Mouse (Mus musculus) G1E (cell line): ENCODE measurements around the gene Gcnt3. TPM values are rescaled to one million over a fixed set of nuclear protein-coding genes. Genes with fewer than 3 reads are reported as not detected.

ENCODE experiments used
- ATAC-seq: 2 replicates; pipeline ENCODE4 v1.8.0; 2016; ENCODE audit warnings: mild to moderate bottlenecking; ENCODE audit not compliant: insufficient number of reproducible peaks, poor library complexity, low FRiP score, severe bottlenecking; ENCODE audit errors: extremely low read depth
- DNase-seq: peaks from one replicate; pipeline ENCODE4 v3.0.0; 2012; ENCODE audit warnings: low spot score
- H3K27me3 ChIP-seq: 2 replicates; pipeline ENCODE4 v1.6.1; 2012; ENCODE audit warnings: mild to moderate bottlenecking, low read length, inconsistent platforms; ENCODE audit not compliant: insufficient read depth
- H3K36me3 ChIP-seq: replicated peaks from 2 replicates; pipeline ENCODE3; 2012; ENCODE audit warnings: mild to moderate bottlenecking, inconsistent platforms
- H3K4me1 ChIP-seq: 2 replicates; pipeline ENCODE4 v1.6.1; 2012; ENCODE audit warnings: low read depth, low read length, inconsistent platforms, mixed read lengths; ENCODE audit not compliant: insufficient read depth
- H3K4me3 ChIP-seq: 2 replicates; pipeline ENCODE4 v1.5.1; 2012; ENCODE audit warnings: low read depth, mild to moderate bottlenecking, inconsistent platforms, low read length, moderate library complexity, mixed read lengths
- H3K9me3 ChIP-seq: replicated peaks from 2 replicates; pipeline ENCODE4 v1.6.1; 2012; ENCODE audit warnings: inconsistent platforms
- CTCF ChIP-seq: IDR thresholded peaks from 2 replicates; pipeline ENCODE4 v1.5.1; 2012; ENCODE audit warnings: low read depth, low read length, inconsistent platforms, mixed read lengths
- GATA1 ChIP-seq: IDR thresholded peaks from 2 replicates; pipeline ENCODE4 v1.6.1; 2012; ENCODE audit warnings: borderline replicate concordance, low read length, inconsistent platforms, mixed read lengths
- GATA2 ChIP-seq: IDR thresholded peaks from 2 replicates; pipeline ENCODE4 v1.6.1; 2012; ENCODE audit warnings: low read depth, low read length, inconsistent platforms, borderline replicate concordance
- POLR2AphosphoS5 ChIP-seq: IDR thresholded peaks from 2 replicates; pipeline ENCODE4 v1.6.1; 2012; ENCODE audit warnings: low read depth, low read length, inconsistent platforms; ENCODE audit not compliant: insufficient replicate concordance
- TAL1 ChIP-seq: conservative IDR thresholded peaks from 2 replicates; pipeline ENCODE4 v1.6.1; 2012; ENCODE audit warnings: low read depth, low read length, inconsistent platforms, mixed read lengths
- polyA plus RNA-seq: library from polyadenylated mRNA; stranded (reverse); fragments of >175 nt; gene quantifications from 2 replicates; pipeline ENCODE4 v1.2.3, GENCODE M21; 2012
- total RNA-seq, 2 experiments: library from RNA; stranded (forward) in 1 of 2; stranded (reverse) in 1 of 2; fragments of 200-1000 nt in 1 of 2; fragments of >200 nt in 1 of 2; fragmentation: Nextera tagmentation in 1 of 2; gene quantifications; 2 replicates each; pipeline ENCODE4 v1.2.3; 2014 to 2017

The Gcnt3 gene
- total and polyA plus RNA-seq, 3 experiments = 0.11 TPM; not detected in 2

GRCm38 (mm10) chr9:70048280-70048679, 10.4 kb upstream of the Gcnt3 start:
- DNase-seq (no peak), ATAC-seq (no peak)
- Histone ChIP-seq H3K4me3 (no peak overlapping the region), H3K9me3 (no peaks in the 10 kb centered on the region), H3K4me1 (peaks cover 50% of the 10 kb centered on the region), H3K36me3 (no peaks in the 10 kb centered on the region), H3K27me3 (peaks cover 11% of the 10 kb centered on the region; the same call in 1 of the 2 replicates)
- no peak for TF ChIP-seq GATA2
- no peak for TF ChIP-seq POLR2AphosphoS5
- TF ChIP-seq CTCF = no peak
- no peak for TF ChIP-seq GATA1
- TF ChIP-seq TAL1 = no peak

- DNase-seq = no peak
- no peak overlapping the region for H3K4me3 ChIP-seq
- TF ChIP-seq GATA2 (no peak), GATA1 (no peak), POLR2AphosphoS5 (no peak), CTCF (no peak), TAL1 (no peak)
- no peaks in the 10 kb centered on the region for H3K36me3 ChIP-seq
- peaks cover 54% of the 10 kb centered on the region for H3K4me1 ChIP-seq
- H3K9me3 ChIP-seq = no peaks in the 10 kb centered on the region
- H3K27me3 ChIP-seq = peaks cover 11% of the 10 kb centered on the region; the same call in 1 of the 2 replicates
- ATAC-seq = no peak
These were observed 10.0 kb upstream of the Gcnt3 start for GRCm38 (mm10) chr9:70047839-70048238.

GRCm38 (mm10) chr9:70046255-70046654, 8.4 kb upstream of the Gcnt3 start:
- DNase-seq = no peak
- peaks cover 54% of the 10 kb centered on the region for H3K4me1 ChIP-seq
- peaks cover 6% of the 10 kb centered on the region; the same call in 1 of the 2 replicates for H3K27me3 ChIP-seq
- TF ChIP-seq GATA1 (no peak), CTCF (no peak), TAL1 (peak; percentile 49; the same call in 1 of the 2 replicates), POLR2AphosphoS5 (no peak), GATA2 (no peak)
- H3K36me3 ChIP-seq = no peaks in the 10 kb centered on the region
- H3K9me3 ChIP-seq = no peaks in the 10 kb centered on the region
- ATAC-seq = no peak
- no peak overlapping the region; the same call in 1 of the 2 replicates for H3K4me3 ChIP-seq

DNA sequence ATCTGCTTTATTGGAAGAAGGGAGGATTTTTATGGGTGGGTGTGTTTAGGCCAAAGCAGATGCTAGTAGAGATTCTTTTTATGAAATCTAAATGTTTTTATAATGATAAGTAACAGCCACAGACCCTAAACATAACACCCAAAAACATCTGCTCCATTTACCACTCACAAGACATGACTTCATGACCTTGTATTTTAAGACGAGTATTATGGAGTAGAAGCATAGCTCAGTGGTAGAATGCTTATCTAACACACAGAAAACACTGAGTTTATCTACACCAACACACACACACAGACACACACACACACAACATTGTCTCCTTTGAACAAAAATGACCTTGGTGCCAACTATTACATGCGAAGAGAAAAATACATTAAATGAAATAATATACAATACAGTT, 7.0 kb upstream of the Gcnt3 start:
- no peaks in the 10 kb centered on the region for H3K9me3 ChIP-seq
- peak; percentile 77 for ATAC-seq
- 0 out of 2 replicates have a peak, but pooled peaks cover 3% of the 10 kb centered on the region for H3K27me3 ChIP-seq
- H3K4me3 ChIP-seq = no peak overlapping the region
- DNase-seq = no peak
- H3K4me1 ChIP-seq = peaks cover 54% of the 10 kb centered on the region
- peak; percentile 69 for TF ChIP-seq TAL1
- TF ChIP-seq GATA2 = no peak
- TF ChIP-seq CTCF = no peak
- no peaks in the 10 kb centered on the region for H3K36me3 ChIP-seq

- DNase-seq (no peak), ATAC-seq (no peak)
- TF ChIP-seq GATA2 = no peak
- no peak for TF ChIP-seq TAL1
- TF ChIP-seq POLR2AphosphoS5 = no peak
- TF ChIP-seq GATA1 = no peak
- TF ChIP-seq CTCF = no peak
These were observed 5.0 kb upstream of the Gcnt3 start for GRCm38 (mm10) chr9:70042935-70043334.

DNA sequence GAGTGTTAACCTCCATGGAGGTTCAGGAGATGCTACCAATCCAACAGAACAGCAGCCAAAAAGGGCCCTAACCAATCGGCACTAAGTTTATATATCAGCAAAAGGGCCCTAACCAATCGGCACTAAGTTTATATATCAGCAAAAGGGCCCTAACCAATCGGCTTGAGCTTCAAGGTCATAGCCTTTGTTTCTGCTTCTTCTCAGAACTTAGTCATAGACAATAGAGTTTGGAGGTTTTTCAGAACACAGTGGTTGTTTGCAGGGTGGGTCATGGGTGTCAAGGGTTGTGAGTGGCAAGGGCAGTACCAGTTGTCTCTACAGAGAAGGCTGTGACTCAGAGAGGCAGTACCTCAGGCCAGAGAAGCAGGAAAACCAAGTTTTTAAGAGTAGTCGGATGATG, 4.2 kb upstream of the Gcnt3 start:
- TF ChIP-seq GATA2 = no peak
- no peak for TF ChIP-seq TAL1
- TF ChIP-seq POLR2AphosphoS5 = no peak
- TF ChIP-seq CTCF = no peak
- no peak for TF ChIP-seq GATA1
- no peak for DNase-seq
- H3K4me3 ChIP-seq = no peak overlapping the region
- no peak for ATAC-seq
- H3K4me1 ChIP-seq = peaks cover 33% of the 10 kb centered on the region
- H3K9me3 ChIP-seq = no peaks in the 10 kb centered on the region
- H3K36me3 ChIP-seq = no peaks in the 10 kb centered on the region
- H3K27me3 ChIP-seq = peaks cover 3% of the 10 kb centered on the region; the same call in 1 of the 2 replicates

More at GRCm38 (mm10) chr9:70042935-70043334, 5.0 kb upstream of the Gcnt3 start:
- Histone ChIP-seq H3K27me3 (peaks cover under 1% of the 10 kb centered on the region; the same call in 1 of the 2 replicates), H3K36me3 (no peaks in the 10 kb centered on the region), H3K4me3 (no peak overlapping the region), H3K4me1 (peaks cover 40% of the 10 kb centered on the region), H3K9me3 (no peaks in the 10 kb centered on the region)

DNA sequence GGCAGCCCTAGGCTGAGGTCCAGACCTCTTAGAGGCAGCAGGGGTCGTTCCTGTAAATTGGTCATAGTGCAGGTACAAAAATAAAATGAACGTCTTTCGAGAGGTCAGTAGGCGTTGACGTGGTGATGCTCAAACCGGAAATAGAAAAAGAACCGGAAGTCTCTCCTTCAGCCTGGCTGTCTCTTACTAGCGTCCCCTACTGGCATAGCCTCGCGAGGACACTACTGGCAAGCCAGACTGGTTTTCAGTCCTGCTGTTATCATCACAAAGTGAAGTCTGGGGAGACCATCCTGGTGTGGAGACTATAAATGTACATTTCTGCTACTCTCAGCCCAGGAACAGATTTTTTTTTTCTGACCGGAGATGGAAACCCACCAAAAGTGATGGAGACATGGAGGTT, 2.7 kb upstream of the Gcnt3 start:
- Histone ChIP-seq H3K4me1 (peaks cover 19% of the 10 kb centered on the region), H3K9me3 (no peaks in the 10 kb centered on the region), H3K4me3 (no peak overlapping the region), H3K27me3 (peaks cover 8% of the 10 kb centered on the region), H3K36me3 (no peaks in the 10 kb centered on the region)
- no peak for ATAC-seq
- TF ChIP-seq POLR2AphosphoS5 (no peak), CTCF (no peak), TAL1 (no peak), GATA1 (no peak), GATA2 (no peak)
- DNase-seq = no peak
